Mouse (Mus musculus): ENCODE results near the gene Slc4a5. TPM values are rescaled to one million over a fixed set of nuclear protein-coding genes. Genes with fewer than 3 reads are reported as not detected.
A peak's percentile ranks its signal among the peaks of the same experiment; 100 is the strongest.

Slc4a5 gene
- polyA plus RNA-seq, 1 experiment from 2014 or later = 0.45 TPM

- 84% methylated on average over 6 of the region's 6 CpGs for WGBS
- Histone ChIP-seq H3K4me2 (replicated peaks; ENCODE audit: low read depth, low read length) (no peak overlapping the region), H3K9ac (ENCODE audit: low read depth, low read length) (no peak overlapping the region), H3K27me3 (ENCODE audit: control insufficient read depth, insufficient read depth, low read length) (no peaks in the 10 kb centered on the region), H3K4me1 (ENCODE audit: control insufficient read depth, insufficient read depth, low read length) (0 out of 2 replicates have a peak, but pooled peaks cover 7% of the 10 kb centered on the region), H3K9me3 (ENCODE audit: control insufficient read depth, low read length) (no peaks in the 10 kb centered on the region), H3K36me3 (ENCODE audit: control insufficient read depth, insufficient read depth, low read length) (no peaks in the 10 kb centered on the region), H3K4me3 (ENCODE audit: low read length) (no peak overlapping the region), H3K27ac (ENCODE audit: low read depth, low read length) (no peak overlapping the region)
- no peak for ATAC-seq (ENCODE audit: low FRiP score, low TSS enrichment)
Measured at GRCm38 (mm10) chr6:83245134-83245533, 25.5 kb downstream of the Slc4a5 start.

DNA sequence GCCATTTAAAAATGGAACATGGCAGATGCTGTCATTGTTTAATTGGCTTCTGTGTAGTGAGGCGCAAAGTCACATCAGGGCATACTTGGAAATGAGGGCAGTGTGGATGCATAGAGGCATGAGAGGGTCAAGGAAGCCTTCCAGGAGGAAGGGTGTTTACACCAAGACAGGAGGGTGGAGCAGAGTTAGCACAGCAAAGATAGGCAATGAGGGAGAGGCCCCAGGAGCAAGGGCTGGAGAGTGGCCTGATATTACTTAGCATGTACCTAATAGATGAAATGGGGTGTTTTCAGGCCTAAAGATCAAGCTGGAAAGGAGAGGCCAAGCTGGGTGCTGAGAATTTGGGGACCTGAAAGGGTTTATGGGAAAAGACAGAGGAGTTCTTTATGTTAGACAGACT lies 26.4 kb downstream of the Slc4a5 start:
- no peaks in the 10 kb centered on the region for H3K36me3 ChIP-seq (ENCODE audit: control insufficient read depth, insufficient read depth, low read length)
- H3K4me1 ChIP-seq (ENCODE audit: control insufficient read depth, insufficient read depth, low read length) = 0 out of 2 replicates have a peak, but pooled peaks cover 7% of the 10 kb centered on the region
- no peaks in the 10 kb centered on the region for H3K9me3 ChIP-seq (ENCODE audit: control insufficient read depth, low read length)
- H3K27ac ChIP-seq (ENCODE audit: low read depth, low read length) = no peak overlapping the region
- no peak for ATAC-seq (ENCODE audit: low FRiP score, low TSS enrichment)
- no peaks in the 10 kb centered on the region for H3K27me3 ChIP-seq (ENCODE audit: control insufficient read depth, insufficient read depth, low read length)
- H3K4me3 ChIP-seq (ENCODE audit: low read length) = no peak overlapping the region
- 94% methylated on average over 1 of the region's 1 CpGs for WGBS
- H3K4me2 ChIP-seq (replicated peaks; ENCODE audit: low read depth, low read length) = no peak overlapping the region
- no peak overlapping the region for H3K9ac ChIP-seq (ENCODE audit: low read depth, low read length)

GRCm38 (mm10) chr6:83246750-83247149 lies 27.1 kb downstream of the Slc4a5 start:
- no peaks in the 10 kb centered on the region for H3K27me3 ChIP-seq (ENCODE audit: control insufficient read depth, insufficient read depth, low read length)
- H3K4me3 ChIP-seq (ENCODE audit: low read length) = no peak overlapping the region
- 0 out of 2 replicates have a peak, but pooled peaks cover 7% of the 10 kb centered on the region for H3K4me1 ChIP-seq (ENCODE audit: control insufficient read depth, insufficient read depth, low read length)
- WGBS = 94% methylated on average over 4 of the region's 4 CpGs
- H3K36me3 ChIP-seq (ENCODE audit: control insufficient read depth, insufficient read depth, low read length) = no peaks in the 10 kb centered on the region
- no peaks in the 10 kb centered on the region for H3K9me3 ChIP-seq (ENCODE audit: control insufficient read depth, low read length)
- H3K9ac ChIP-seq (ENCODE audit: low read depth, low read length) = no peak overlapping the region
- no peak overlapping the region for H3K27ac ChIP-seq (ENCODE audit: low read depth, low read length)
- H3K4me2 ChIP-seq (replicated peaks; ENCODE audit: low read depth, low read length) = no peak overlapping the region
- ATAC-seq (ENCODE audit: low FRiP score, low TSS enrichment) = no peak

DNA sequence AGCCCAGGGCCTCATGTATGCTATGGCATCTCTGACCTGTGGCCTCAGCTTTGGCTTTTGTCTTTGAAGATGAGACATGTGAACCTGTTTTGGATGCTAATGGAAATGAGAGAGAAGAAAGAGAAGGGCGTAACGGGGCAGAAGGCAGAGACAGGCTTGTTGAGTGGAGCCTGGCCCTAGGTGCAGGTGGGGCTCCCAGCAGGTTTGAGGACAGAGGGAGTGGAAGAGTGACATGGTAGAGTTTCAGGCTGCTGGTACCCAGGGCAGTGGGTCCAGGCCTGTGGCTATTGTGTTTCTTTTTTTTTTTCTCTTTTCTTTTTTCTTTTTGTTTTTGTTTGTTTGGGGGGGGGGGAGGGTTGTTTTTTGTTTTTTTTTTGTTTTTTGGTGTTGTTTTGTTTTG lies 27.5 kb downstream of the Slc4a5 start:
- 85% methylated on average over 2 of the region's 2 CpGs for WGBS
- no peaks in the 10 kb centered on the region for H3K36me3 ChIP-seq (ENCODE audit: control insufficient read depth, insufficient read depth, low read length)
- ATAC-seq (ENCODE audit: low FRiP score, low TSS enrichment) = no peak
- no peaks in the 10 kb centered on the region for H3K27me3 ChIP-seq (ENCODE audit: control insufficient read depth, insufficient read depth, low read length)
- H3K27ac ChIP-seq (ENCODE audit: low read depth, low read length) = no peak overlapping the region
- H3K4me2 ChIP-seq (replicated peaks; ENCODE audit: low read depth, low read length) = no peak overlapping the region
- 0 out of 2 replicates have a peak, but pooled peaks cover 7% of the 10 kb centered on the region for H3K4me1 ChIP-seq (ENCODE audit: control insufficient read depth, insufficient read depth, low read length)
- H3K9me3 ChIP-seq (ENCODE audit: control insufficient read depth, low read length) = no peaks in the 10 kb centered on the region
- no peak overlapping the region for H3K9ac ChIP-seq (ENCODE audit: low read depth, low read length)
- H3K4me3 ChIP-seq (ENCODE audit: low read length) = no peak overlapping the region

GRCm38 (mm10) chr6:83254242-83254641 lies 34.6 kb downstream of the Slc4a5 start:
- Histone ChIP-seq H3K27me3 (ENCODE audit: control insufficient read depth, insufficient read depth, low read length) (no peaks in the 10 kb centered on the region), H3K4me3 (ENCODE audit: low read length) (no peak overlapping the region), H3K9me3 (ENCODE audit: control insufficient read depth, low read length) (no peaks in the 10 kb centered on the region), H3K4me1 (ENCODE audit: control insufficient read depth, insufficient read depth, low read length) (0 out of 2 replicates have a peak, but pooled peaks cover 3% of the 10 kb centered on the region), H3K27ac (ENCODE audit: low read depth, low read length) (no peak overlapping the region), H3K36me3 (ENCODE audit: control insufficient read depth, insufficient read depth, low read length) (no peaks in the 10 kb centered on the region), H3K9ac (ENCODE audit: low read depth, low read length) (no peak overlapping the region), H3K4me2 (replicated peaks; ENCODE audit: low read depth, low read length) (no peak overlapping the region)
- 32% methylated on average over 7 of the region's 7 CpGs for WGBS
- ATAC-seq (ENCODE audit: low FRiP score, low TSS enrichment) = no peak

DNA sequence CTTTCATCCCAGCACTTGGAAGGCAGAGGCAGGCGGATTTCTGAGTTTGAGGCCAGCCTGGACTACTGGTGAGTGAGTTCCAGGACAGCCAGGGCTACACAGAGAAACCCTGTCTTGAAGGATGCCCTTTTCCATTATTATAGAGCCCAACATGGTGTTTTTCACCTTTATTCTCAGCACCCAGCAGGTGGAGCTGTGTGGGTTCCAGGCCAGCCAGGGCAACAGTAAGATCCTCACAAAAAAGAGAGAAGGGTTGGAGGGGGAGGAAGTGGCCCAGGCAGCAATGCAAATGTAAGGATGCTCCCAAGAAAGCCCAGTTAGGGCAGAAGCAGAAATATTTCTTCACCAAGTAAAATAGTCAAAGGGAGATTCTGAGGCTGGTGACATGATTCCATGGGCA lies 44.9 kb downstream of the Slc4a5 start:
- no peak overlapping the region for H3K4me2 ChIP-seq (replicated peaks; ENCODE audit: low read depth, low read length)
- H3K36me3 ChIP-seq (ENCODE audit: control insufficient read depth, insufficient read depth, low read length) = no peaks in the 10 kb centered on the region
- H3K9ac ChIP-seq (ENCODE audit: low read depth, low read length) = no peak overlapping the region
- no peak overlapping the region for H3K4me3 ChIP-seq (ENCODE audit: low read length)
- no peaks in the 10 kb centered on the region; the same call in 1 of the 2 replicates for H3K4me1 ChIP-seq (ENCODE audit: control insufficient read depth, insufficient read depth, low read length)
- no peaks in the 10 kb centered on the region for H3K9me3 ChIP-seq (ENCODE audit: control insufficient read depth, low read length)
- no peak for ATAC-seq (ENCODE audit: low FRiP score, low TSS enrichment)
- no peak overlapping the region for H3K27ac ChIP-seq (ENCODE audit: low read depth, low read length)
- 82% methylated on average over 1 of the region's 1 CpGs for WGBS
- no peaks in the 10 kb centered on the region for H3K27me3 ChIP-seq (ENCODE audit: control insufficient read depth, insufficient read depth, low read length)

DNA sequence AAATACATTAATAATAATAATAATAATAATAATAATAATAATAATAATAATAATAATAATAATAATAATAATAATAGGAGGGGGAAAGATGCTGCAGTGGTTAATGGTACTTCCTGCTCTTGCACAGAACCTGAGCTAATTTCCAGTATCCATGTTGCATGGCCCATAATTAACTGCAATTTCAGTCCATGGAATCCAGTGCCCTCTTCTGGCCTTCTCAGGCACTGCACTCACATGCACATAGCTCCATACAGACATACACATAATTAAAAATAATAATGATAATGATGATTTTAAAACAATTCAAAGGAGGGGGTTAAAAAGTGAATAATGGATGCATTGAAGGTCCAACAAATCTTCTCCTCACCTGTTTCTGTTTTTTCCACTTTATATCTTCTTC lies 45.6 kb downstream of the Slc4a5 start:
- ATAC-seq (ENCODE audit: low FRiP score, low TSS enrichment) = no peak
- Histone ChIP-seq H3K4me1 (ENCODE audit: control insufficient read depth, insufficient read depth, low read length) (no peaks in the 10 kb centered on the region; the same call in 1 of the 2 replicates), H3K4me2 (replicated peaks; ENCODE audit: low read depth, low read length) (no peak overlapping the region), H3K4me3 (ENCODE audit: low read length) (no peak overlapping the region), H3K27me3 (ENCODE audit: control insufficient read depth, insufficient read depth, low read length) (no peaks in the 10 kb centered on the region), H3K27ac (ENCODE audit: low read depth, low read length) (no peak overlapping the region), H3K36me3 (ENCODE audit: control insufficient read depth, insufficient read depth, low read length) (no peaks in the 10 kb centered on the region), H3K9ac (ENCODE audit: low read depth, low read length) (no peak overlapping the region), H3K9me3 (ENCODE audit: control insufficient read depth, low read length) (no peaks in the 10 kb centered on the region)

- Histone ChIP-seq H3K27ac (ENCODE audit: low read depth, low read length) (no peak overlapping the region), H3K9ac (ENCODE audit: low read depth, low read length) (no peak overlapping the region), H3K4me3 (ENCODE audit: low read length) (no peak overlapping the region), H3K36me3 (ENCODE audit: control insufficient read depth, insufficient read depth, low read length) (no peaks in the 10 kb centered on the region), H3K9me3 (ENCODE audit: control insufficient read depth, low read length) (no peaks in the 10 kb centered on the region), H3K4me1 (ENCODE audit: control insufficient read depth, insufficient read depth, low read length) (no peaks in the 10 kb centered on the region; the same call in 1 of the 2 replicates), H3K27me3 (ENCODE audit: control insufficient read depth, insufficient read depth, low read length) (no peaks in the 10 kb centered on the region), H3K4me2 (replicated peaks; ENCODE audit: low read depth, low read length) (no peak overlapping the region)
- 91% methylated on average over 4 of the region's 4 CpGs for WGBS
- no peak for ATAC-seq (ENCODE audit: low FRiP score, low TSS enrichment)
Measured at GRCm38 (mm10) chr6:83265653-83266052, 46.0 kb downstream of the Slc4a5 start.

DNA sequence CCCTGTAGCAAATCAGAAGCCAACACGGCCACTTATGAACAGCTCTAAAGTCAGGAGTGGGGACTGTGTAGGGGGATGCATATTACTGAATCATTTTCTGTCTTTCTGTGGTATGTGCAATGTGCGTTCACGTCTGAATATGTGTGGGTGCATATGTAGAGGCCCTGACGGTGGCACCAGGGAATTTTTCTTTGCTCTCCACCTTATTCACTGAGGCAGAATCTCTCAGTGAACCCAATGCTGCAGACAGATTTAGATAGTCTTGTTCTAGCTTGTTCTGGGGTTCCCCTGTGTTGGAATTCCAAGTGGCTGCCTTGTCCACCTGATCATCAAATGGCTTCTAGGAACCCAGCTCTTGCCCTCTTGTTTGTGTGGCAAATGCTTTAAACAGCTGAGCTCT lies 48.0 kb downstream of the Slc4a5 start:
- ATAC-seq (ENCODE audit: low FRiP score, low TSS enrichment) = no peak

More for the DNA sequence above, 48.0 kb downstream of the Slc4a5 start:
- Histone ChIP-seq H3K36me3 (ENCODE audit: control insufficient read depth, insufficient read depth, low read length) (no peaks in the 10 kb centered on the region), H3K4me3 (ENCODE audit: low read length) (peak overlapping the region; percentile 48), H3K27ac (ENCODE audit: low read depth, low read length) (no peak overlapping the region), H3K4me2 (replicated peaks; ENCODE audit: low read depth, low read length) (peak overlapping the region; percentile 46), H3K27me3 (ENCODE audit: control insufficient read depth, insufficient read depth, low read length) (no peaks in the 10 kb centered on the region), H3K9ac (ENCODE audit: low read depth, low read length) (peak overlapping the region; percentile 18; the same call in 1 of the 2 replicates), H3K4me1 (ENCODE audit: control insufficient read depth, insufficient read depth, low read length) (no peaks in the 10 kb centered on the region; the same call in 1 of the 2 replicates), H3K9me3 (ENCODE audit: control insufficient read depth, low read length) (no peaks in the 10 kb centered on the region)
- WGBS = 80% methylated on average over 4 of the region's 4 CpGs

Measured in kidney, embryonic 14.5 days (tissue).